Mouse (Mus musculus) cortical plate, adult 2 months (tissue): ENCODE measurements around the gene Gon7.

Experiments used
- CTCF ChIP-seq: fragments of 200-500 bp; IDR thresholded peaks from 2 replicates; pipeline ENCODE4 v1.5.1; 2011; ENCODE audit warnings: mild to moderate bottlenecking, control low read depth, low read length; ENCODE audit not compliant: insufficient read depth; ENCODE audit errors: extremely low read depth
- POLR2A ChIP-seq: fragments of 200-500 bp; IDR thresholded peaks from 2 replicates; pipeline ENCODE4 v1.6.1; 2011; ENCODE audit warnings: mild to moderate bottlenecking, low read length, control low read depth; ENCODE audit not compliant: insufficient read depth; ENCODE audit errors: extremely low read depth

DNA sequence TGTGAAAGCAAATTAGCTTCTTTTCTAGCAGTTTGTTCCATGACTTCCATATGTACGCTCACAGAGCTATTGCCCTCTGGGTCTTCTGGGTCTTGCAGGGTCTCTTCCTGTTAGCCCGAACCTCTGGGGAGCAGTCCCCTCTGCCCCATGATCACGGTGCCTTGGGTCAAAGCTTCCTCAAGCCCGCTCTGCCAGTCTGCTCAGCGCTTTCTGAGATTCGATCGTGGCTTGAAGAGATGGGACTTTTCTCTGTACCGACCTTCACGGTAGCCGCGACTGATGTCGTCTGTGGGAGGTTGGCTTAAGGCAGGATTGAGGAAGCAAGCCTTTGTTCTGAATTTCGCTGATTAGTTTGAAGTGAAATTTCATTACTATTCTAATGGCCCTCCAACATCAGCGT is 18.4 kb upstream of the Gon7 start:
- TF ChIP-seq CTCF, result no peak
- TF ChIP-seq POLR2A, result no peak
